Mouse (Mus musculus) liver, adult 2 months (tissue): ENCODE results near the gene Spta1. TPM values are rescaled to one million over a fixed set of nuclear protein-coding genes. Genes with fewer than 3 reads are reported as not detected.

Experiments
- DNase-seq: peaks from one replicate; pipeline ENCODE4 v3.0.0-alpha.2; 2011; ENCODE audit warnings: low read depth, low spot score; ENCODE audit errors: extremely low read depth
- H3K27ac ChIP-seq: fragments of 200-500 bp; replicated peaks from 2 replicates; pipeline ENCODE4 v1.5.1; 2012; ENCODE audit warnings: low read depth, mild to moderate bottlenecking, control low read depth, inconsistent platforms, low read length; ENCODE audit not compliant: insufficient read depth
- H3K27me3 ChIP-seq: fragments of 200-500 bp; 2 replicates; pipeline ENCODE4 v1.6.1; 2012; ENCODE audit warnings: mild to moderate bottlenecking, moderate library complexity, low read length, inconsistent platforms; ENCODE audit not compliant: control insufficient read depth, insufficient read depth
- H3K36me3 ChIP-seq: fragments of 200-500 bp; 2 replicates; pipeline ENCODE4 v1.6.1; 2012; ENCODE audit warnings: low read length, inconsistent platforms; ENCODE audit not compliant: control insufficient read depth, insufficient read depth
- H3K4me1 ChIP-seq: fragments of 200-500 bp; 2 replicates; pipeline ENCODE4 v1.6.1; 2011; ENCODE audit warnings: low read length; ENCODE audit not compliant: control insufficient read depth, insufficient read depth
- H3K4me3 ChIP-seq: fragments of 200-500 bp; 2 replicates; pipeline ENCODE4 v1.5.1; 2011; ENCODE audit warnings: low read depth, mild to moderate bottlenecking, control low read depth, low read length, moderate library complexity; ENCODE audit not compliant: insufficient read depth
- H3K79me2 ChIP-seq: fragments of 200-500 bp; 2 replicates; pipeline ENCODE4 v1.6.1; 2012; ENCODE audit warnings: inconsistent platforms, mild to moderate bottlenecking, low read length, moderate library complexity; ENCODE audit not compliant: control insufficient read depth, insufficient read depth
- H3K9ac ChIP-seq: fragments of 200-500 bp; 2 replicates; pipeline ENCODE4 v1.6.1; 2012; ENCODE audit warnings: low read depth, mild to moderate bottlenecking, control low read depth, inconsistent platforms, low read length
- CTCF ChIP-seq: fragments of 200-500 bp; IDR thresholded peaks from 2 replicates; pipeline ENCODE4 v1.5.1; 2011; ENCODE audit warnings: low read depth, low read length, control low read depth
- POLR2A ChIP-seq: fragments of 200-500 bp; IDR thresholded peaks from 2 replicates; pipeline ENCODE4 v1.6.1; 2011; ENCODE audit warnings: low read length, control low read depth; ENCODE audit not compliant: insufficient read depth; ENCODE audit errors: extremely low read depth
- WGBS: fragments of 180-500 bp; shearing (Covaris S2); methylation state at CpG from one replicate; pipeline ENCODE4 v1.1.7; 2018; 5-methylcytosine and 5-hydroxymethylcytosine counted together
- polyA plus RNA-seq: library from polyadenylated mRNA; depleted of rRNA; stranded (reverse); fragments of >200 nt; gene quantifications from 2 replicates; pipeline ENCODE4 v1.2.3, GENCODE M21; 2012
- total RNA-seq: library from RNA; depleted of rRNA; stranded (reverse); fragments of >200 nt; gene quantifications from 2 replicates; pipeline ENCODE4 v1.2.3, GENCODE M21; 2014

Spta1 gene
- total and polyA plus RNA-seq, 2 experiments, result 0.09 TPM; not detected in 1

- Histone ChIP-seq H3K4me3 (no peak overlapping the region), H3K27ac (no peak overlapping the region), H3K9ac (no peak overlapping the region), H3K4me1 (no peaks in the 10 kb centered on the region), H3K36me3 (no peaks in the 10 kb centered on the region), H3K27me3 (no peaks in the 10 kb centered on the region), H3K79me2 (no peaks in the 10 kb centered on the region)
- no peak for DNase-seq
- 45% methylated on average over 2 of the region's 2 CpGs for WGBS
- TF ChIP-seq CTCF, result no peak
- no peak for TF ChIP-seq POLR2A
Observed at GRCm38 (mm10) chr1:174171537-174171936, 1.0 kb upstream of the Spta1 start.

- no peak for DNase-seq
- no peaks in the 10 kb centered on the region for H3K4me1 ChIP-seq
- H3K27me3 ChIP-seq, result no peaks in the 10 kb centered on the region
- 65% methylated on average over 7 of the region's 7 CpGs for WGBS
- TF ChIP-seq POLR2A (no peak), CTCF (no peak)
- no peaks in the 10 kb centered on the region for H3K36me3 ChIP-seq
- H3K27ac ChIP-seq, result no peak overlapping the region
- H3K9ac ChIP-seq, result no peak overlapping the region
- no peaks in the 10 kb centered on the region for H3K79me2 ChIP-seq
- no peak overlapping the region for H3K4me3 ChIP-seq
Observed at GRCm38 (mm10) chr1:174204699-174205098, 32.1 kb downstream of the Spta1 start.

GRCm38 (mm10) chr1:174212286-174212685 lies 39.7 kb downstream of the Spta1 start:
- 71% methylated on average over 5 of the region's 5 CpGs for WGBS
- TF ChIP-seq CTCF (no peak), POLR2A (no peak)
- H3K4me1 ChIP-seq, result no peaks in the 10 kb centered on the region
- DNase-seq, result no peak
- H3K9ac ChIP-seq, result no peak overlapping the region
- no peak overlapping the region for H3K27ac ChIP-seq
- H3K36me3 ChIP-seq, result no peaks in the 10 kb centered on the region
- H3K4me3 ChIP-seq, result no peak overlapping the region
- no peaks in the 10 kb centered on the region for H3K79me2 ChIP-seq
- H3K27me3 ChIP-seq, result no peaks in the 10 kb centered on the region

GRCm38 (mm10) chr1:174215270-174216038 lies 42.9 kb downstream of the Spta1 start:
- Histone ChIP-seq H3K9ac (no peak overlapping the region), H3K27ac (no peak overlapping the region), H3K79me2 (no peaks in the 10 kb centered on the region), H3K36me3 (no peaks in the 10 kb centered on the region), H3K4me3 (no peak overlapping the region), H3K4me1 (no peaks in the 10 kb centered on the region), H3K27me3 (no peaks in the 10 kb centered on the region)
- no peak for TF ChIP-seq POLR2A
- no peak for TF ChIP-seq CTCF
- no peak for DNase-seq
- WGBS, result 72% methylated on average over 8 of the region's 8 CpGs

GRCm38 (mm10) chr1:174216528-174217204 lies 44.1 kb downstream of the Spta1 start:
- Histone ChIP-seq H3K9ac (no peak overlapping the region), H3K27me3 (no peaks in the 10 kb centered on the region), H3K4me1 (no peaks in the 10 kb centered on the region), H3K27ac (no peak overlapping the region), H3K36me3 (no peaks in the 10 kb centered on the region), H3K4me3 (no peak overlapping the region), H3K79me2 (no peaks in the 10 kb centered on the region)
- DNase-seq, result no peak
- WGBS, result 76% methylated on average over 8 of the region's 8 CpGs
- TF ChIP-seq POLR2A (no peak), CTCF (no peak)

- WGBS, result 78% methylated on average over 4 of the region's 4 CpGs
- no peak for TF ChIP-seq POLR2A
- no peak for TF ChIP-seq CTCF
- no peak for DNase-seq
- H3K27ac ChIP-seq, result no peak overlapping the region
- H3K27me3 ChIP-seq, result no peaks in the 10 kb centered on the region
- no peaks in the 10 kb centered on the region for H3K36me3 ChIP-seq
- no peak overlapping the region for H3K4me3 ChIP-seq
- no peak overlapping the region for H3K9ac ChIP-seq
- H3K79me2 ChIP-seq, result no peaks in the 10 kb centered on the region
- H3K4me1 ChIP-seq, result no peaks in the 10 kb centered on the region
Observed at GRCm38 (mm10) chr1:174239916-174240315, 67.3 kb downstream of the Spta1 start.
